Mouse (Mus musculus): ENCODE measurements at regions not wholly inside any gene's neighbourhood (a gene's known extent, or its start where the extent isn't known, plus 50 kb on each side); places are given as distances from the start of the nearest gene placed in this dataset.

DNA sequence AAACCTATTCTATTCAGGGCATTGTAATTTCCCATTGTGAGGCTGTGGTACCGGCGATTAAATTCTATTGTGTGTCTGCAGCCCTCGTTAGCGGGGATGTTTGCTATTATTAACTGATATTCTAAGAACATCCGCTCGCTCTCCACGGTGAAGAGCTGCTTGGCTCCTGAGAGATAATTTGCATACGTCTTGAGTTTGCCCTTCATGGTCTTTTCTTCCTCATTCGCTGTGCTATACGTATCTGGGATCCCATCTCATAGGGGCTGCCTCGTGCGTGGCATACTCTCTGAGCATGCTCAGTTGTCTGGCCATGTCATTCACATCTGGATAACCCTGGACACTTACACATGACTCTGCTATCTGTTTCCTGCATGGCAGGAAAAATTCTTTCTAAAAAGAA is 275.7 kb downstream of the Gm11011 start:
- Histone ChIP-seq H3K4me1 (ENCODE audit: control insufficient read depth, insufficient read depth, low read length) (peaks cover 2% of the 10 kb centered on the region), H3K4me3 (peak overlapping the region; percentile 16; the same call in 1 of the 2 replicates), H3K27me3 (ENCODE audit: control insufficient read depth, insufficient read depth, low read length) (no peaks in the 10 kb centered on the region), H3K9ac (ENCODE audit: low read depth, low read length) (no peak overlapping the region), H3K79me2 (replicated peaks; ENCODE audit: control insufficient read depth, insufficient read depth, low read length) (no peaks in the 10 kb centered on the region), H3K27ac (no peak overlapping the region; the same call in 1 of the 2 replicates), H3K36me3 (ENCODE audit: control insufficient read depth, insufficient read depth, low read length) (no peaks in the 10 kb centered on the region)
- WGBS = 20% methylated on average over 12 of the region's 12 CpGs
- intact Hi-C loops (cut with DNase I) = no loop called here
- DNase-seq = no peak
- TF ChIP-seq EP300 (IDR thresholded peaks at IDR 0.05; ENCODE audit: insufficient read depth, low read depth, low read length) = no peak

GRCm38 (mm10) chr2:169311356-169311755 is 276.2 kb downstream of the Gm11011 start:
- Histone ChIP-seq H3K27ac (peak overlapping the region; percentile 11; the same call in 1 of the 2 replicates), H3K27me3 (ENCODE audit: control insufficient read depth, insufficient read depth, low read length) (no peaks in the 10 kb centered on the region), H3K4me3 (peak overlapping the region; percentile 16; the same call in 1 of the 2 replicates), H3K4me1 (ENCODE audit: control insufficient read depth, insufficient read depth, low read length) (peaks cover 2% of the 10 kb centered on the region), H3K9ac (ENCODE audit: low read depth, low read length) (no peak overlapping the region), H3K36me3 (ENCODE audit: control insufficient read depth, insufficient read depth, low read length) (no peaks in the 10 kb centered on the region), H3K79me2 (replicated peaks; ENCODE audit: control insufficient read depth, insufficient read depth, low read length) (no peaks in the 10 kb centered on the region)
- 13% methylated on average over 4 of the region's 4 CpGs for WGBS
- TF ChIP-seq CTCF (IDR thresholded peaks at IDR 0.05) (no peak), POLR2A (IDR thresholded peaks at IDR 0.05; ENCODE audit: insufficient read depth, low read depth, low read length) (no peak)
- no peak for DNase-seq
- intact Hi-C loops (cut with DNase I) = no loop called here

GRCm38 (mm10) chr2:169304360-169304759 is 283.2 kb downstream of the Gm11011 start:
- no peak for DNase-seq
- no peaks in the 10 kb centered on the region for H3K36me3 ChIP-seq (ENCODE audit: control insufficient read depth, insufficient read depth, low read length)
- no peak overlapping the region for H3K4me3 ChIP-seq
- 84% methylated on average over 3 of the region's 3 CpGs for whole genome bisulfite sequencing
- no peaks in the 10 kb centered on the region for H3K79me2 ChIP-seq (replicated peaks; ENCODE audit: control insufficient read depth, insufficient read depth, low read length)
- H3K27ac ChIP-seq = no peak overlapping the region
- no peaks in the 10 kb centered on the region for H3K27me3 ChIP-seq (ENCODE audit: control insufficient read depth, insufficient read depth, low read length)
- H3K4me1 ChIP-seq (ENCODE audit: control insufficient read depth, insufficient read depth, low read length) = no peaks in the 10 kb centered on the region
- intact Hi-C loops (cut with DNase I) = no loop called here
- no peak overlapping the region for H3K9ac ChIP-seq (ENCODE audit: low read depth, low read length)
- no peak for TF ChIP-seq EP300 (IDR thresholded peaks at IDR 0.05; ENCODE audit: insufficient read depth, low read depth, low read length)
- no peak for TF ChIP-seq POLR2A (IDR thresholded peaks at IDR 0.05; ENCODE audit: insufficient read depth, low read depth, low read length)
- TF ChIP-seq CTCF (IDR thresholded peaks at IDR 0.05) = no peak

DNA sequence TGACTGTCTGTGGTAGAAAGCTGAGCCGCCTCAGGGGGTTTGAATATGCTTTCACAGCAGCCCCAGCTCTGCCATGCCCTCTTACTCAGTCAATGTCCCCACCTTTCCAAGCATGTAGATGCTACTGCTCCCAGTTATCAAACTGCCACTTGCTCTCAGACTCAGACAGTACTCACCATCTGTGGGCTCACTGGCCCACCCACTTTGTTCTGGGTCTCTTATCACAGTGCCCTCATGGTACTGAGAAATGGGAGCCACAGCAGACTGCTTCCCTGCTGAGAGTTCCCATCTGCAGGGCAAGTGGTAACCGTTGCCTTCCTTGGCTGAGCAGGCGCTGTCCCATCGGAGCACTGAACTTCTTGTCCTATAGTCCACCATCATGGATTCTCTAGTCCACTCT is 286.6 kb downstream of the Gm11011 start:
- TF ChIP-seq CTCF (IDR thresholded peaks at IDR 0.05) = no peak
- TF ChIP-seq EP300 (IDR thresholded peaks at IDR 0.05; ENCODE audit: insufficient read depth, low read depth, low read length) = no peak
- TF ChIP-seq POLR2A (IDR thresholded peaks at IDR 0.05; ENCODE audit: insufficient read depth, low read depth, low read length) = no peak
- intact Hi-C loops (cut with DNase I) = no loop called here
- no peaks in the 10 kb centered on the region for H3K79me2 ChIP-seq (replicated peaks; ENCODE audit: control insufficient read depth, insufficient read depth, low read length)

GRCm38 (mm10) chr2:169300411-169300810 is 287.1 kb downstream of the Gm11011 start:
- Histone ChIP-seq H3K79me2 (replicated peaks; ENCODE audit: control insufficient read depth, insufficient read depth, low read length) (no peaks in the 10 kb centered on the region), H3K9ac (ENCODE audit: low read depth, low read length) (no peak overlapping the region), H3K36me3 (ENCODE audit: control insufficient read depth, insufficient read depth, low read length) (no peaks in the 10 kb centered on the region), H3K27me3 (ENCODE audit: control insufficient read depth, insufficient read depth, low read length) (no peaks in the 10 kb centered on the region; the same call in 1 of the 2 replicates), H3K4me1 (ENCODE audit: control insufficient read depth, insufficient read depth, low read length) (no peaks in the 10 kb centered on the region), H3K27ac (no peak overlapping the region), H3K4me3 (no peak overlapping the region)
- DNase-seq = no peak
- WGBS = 90% methylated on average over 8 of the region's 8 CpGs
- TF ChIP-seq CTCF (IDR thresholded peaks at IDR 0.05) (no peak), EP300 (IDR thresholded peaks at IDR 0.05; ENCODE audit: insufficient read depth, low read depth, low read length) (no peak), POLR2A (IDR thresholded peaks at IDR 0.05; ENCODE audit: insufficient read depth, low read depth, low read length) (no peak)
- intact Hi-C loops (cut with DNase I) = no loop called here

More for the DNA sequence above, 286.6 kb downstream of the Gm11011 start:
- DNase-seq = no peak
- Histone ChIP-seq H3K36me3 (ENCODE audit: control insufficient read depth, insufficient read depth, low read length) (no peaks in the 10 kb centered on the region), H3K9ac (ENCODE audit: low read depth, low read length) (no peak overlapping the region), H3K4me1 (ENCODE audit: control insufficient read depth, insufficient read depth, low read length) (no peaks in the 10 kb centered on the region), H3K4me3 (no peak overlapping the region), H3K27ac (no peak overlapping the region), H3K27me3 (ENCODE audit: control insufficient read depth, insufficient read depth, low read length) (no peaks in the 10 kb centered on the region; the same call in 1 of the 2 replicates)
- 71% methylated on average over 4 of the region's 4 CpGs for WGBS

GRCm38 (mm10) chr2:169297841-169298627 is 289.5 kb downstream of the Gm11011 start:
- Histone ChIP-seq H3K4me1 (ENCODE audit: control insufficient read depth, insufficient read depth, low read length) (no peaks in the 10 kb centered on the region), H3K27ac (no peak overlapping the region), H3K9ac (ENCODE audit: low read depth, low read length) (no peak overlapping the region), H3K36me3 (ENCODE audit: control insufficient read depth, insufficient read depth, low read length) (no peaks in the 10 kb centered on the region), H3K27me3 (ENCODE audit: control insufficient read depth, insufficient read depth, low read length) (no peaks in the 10 kb centered on the region; the same call in 1 of the 2 replicates), H3K79me2 (replicated peaks; ENCODE audit: control insufficient read depth, insufficient read depth, low read length) (no peaks in the 10 kb centered on the region), H3K4me3 (peak overlapping the region; percentile 10; the same call in 1 of the 2 replicates)
- TF ChIP-seq EP300 (IDR thresholded peaks at IDR 0.05; ENCODE audit: insufficient read depth, low read depth, low read length) = 0 out of 2 replicates have a peak, but pooled peaks have one; percentile 6
- no peak for TF ChIP-seq CTCF (IDR thresholded peaks at IDR 0.05)
- WGBS = 16% methylated on average over 21 of the region's 21 CpGs
- peak; percentile 29 to 30 for DNase-seq
- intact Hi-C loops (cut with DNase I) = no loop called here

Data from heart, adult 2 months (tissue).